In the genomic region with DNA sequence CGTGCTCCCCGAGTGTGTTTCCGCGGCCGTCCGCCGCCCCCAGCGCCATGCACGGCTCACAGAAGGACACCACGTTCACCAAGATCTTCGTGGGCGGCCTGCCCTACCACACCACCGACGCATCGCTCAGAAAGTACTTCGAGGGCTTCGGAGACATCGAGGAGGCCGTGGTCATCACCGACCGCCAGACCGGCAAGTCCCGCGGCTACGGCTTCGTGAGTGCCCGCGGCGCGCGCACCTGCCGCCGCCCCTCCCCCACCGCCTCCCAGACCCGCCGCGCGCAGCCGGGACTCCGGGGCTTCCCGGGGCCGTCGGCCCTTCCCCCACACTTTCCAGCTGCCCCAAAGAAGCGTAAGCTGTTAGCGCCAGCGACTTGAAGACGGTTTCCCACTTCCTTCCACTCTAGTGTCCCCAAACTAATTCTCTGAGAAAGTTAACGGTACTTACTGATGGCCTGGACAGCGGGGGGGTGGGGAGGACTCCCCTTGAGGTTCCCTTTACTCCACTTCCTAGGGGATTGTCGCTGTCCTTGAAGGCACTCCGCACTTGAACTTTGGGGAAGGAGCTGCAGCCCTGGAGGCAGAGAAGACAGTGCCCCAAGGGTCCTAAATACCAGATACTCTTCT, we compare ENCODE assay signal across 1 mouse cellular context.
TF ChIP-seq lines count a peak whose summit lies in the region.

No protein-coding gene starts in this region.

TF ChIP-seq in MEL, 35 proteins besides CTCF, POLR2A, EP300 and RAD21:
- TF ChIP-seq CHD2 (IDR thresholded peaks at IDR 0.05; ENCODE audit: low read length) (peak; percentile 73), SIN3A (IDR thresholded peaks at IDR 0.05; ENCODE audit: low read length) (peak; percentile 72), ZC3H11A (IDR thresholded peaks at IDR 0.05; ENCODE audit: low read depth, low read length) (no peak), TBP (IDR thresholded peaks at IDR 0.05; ENCODE audit: low read depth, low read length) (peak; percentile 0; the same call in 1 of the 2 replicates), E2F4 (IDR thresholded peaks at IDR 0.05; ENCODE audit: borderline replicate concordance, low read depth, low read length) (0 out of 2 replicates have a peak, but pooled peaks have one; percentile 36), NRF1 (IDR thresholded peaks at IDR 0.05; ENCODE audit: insufficient read depth, low read depth, low read length, poor library complexity, severe bottlenecking) (0 out of 2 replicates have a peak, but pooled peaks have one; percentile 27), MYC (IDR thresholded peaks at IDR 0.05; ENCODE audit: low read depth, low read length) (0 out of 2 replicates have a peak, but pooled peaks have one; percentile 28), UBTF (IDR thresholded peaks at IDR 0.05; ENCODE audit: borderline replicate concordance, insufficient read depth, low read depth, low read length) (0 out of 2 replicates have a peak, but pooled peaks have one; percentile 25), POLR2AphosphoS5 (IDR thresholded peaks at IDR 0.05; ENCODE audit: borderline replicate concordance, low read depth, low read length) (no peak), POLR2AphosphoS2 (IDR thresholded peaks at IDR 0.05; ENCODE audit: low read length) (no peak)
TF ChIP-seq in MEL: peak in this region for 7.
